Mouse (Mus musculus): ENCODE measurements at regions not wholly inside any gene's neighbourhood (a gene's known extent, or its start where the extent isn't known, plus 50 kb on each side); places are given as distances from the start of the nearest gene placed in this dataset.

DNA sequence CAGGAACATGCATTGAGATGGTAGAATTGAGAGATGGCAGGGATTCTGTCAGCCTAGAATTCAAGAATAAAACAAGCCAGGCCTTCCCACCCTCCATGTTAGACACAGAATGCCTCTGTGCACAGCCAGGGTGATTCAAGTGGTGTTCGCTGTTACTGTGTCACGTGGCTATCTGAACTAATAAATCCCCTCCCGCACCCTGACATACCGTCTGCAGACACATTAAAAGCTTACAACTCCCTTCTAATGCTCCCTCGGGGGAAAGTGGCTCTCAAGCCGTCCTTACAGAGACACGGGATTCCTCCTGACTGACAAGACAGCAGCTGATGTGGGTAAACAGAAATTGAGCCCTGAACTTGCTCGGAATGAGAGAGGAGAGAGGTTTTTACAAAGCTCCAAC, 279.1 kb downstream of the Prex1 start:
- no peak overlapping the region for H3K4me3 ChIP-seq (ENCODE audit: insufficient read depth, low read depth, low read length)
- peaks cover 25% of the 10 kb centered on the region for H3K4me1 ChIP-seq (ENCODE audit: control insufficient read depth, insufficient read depth, low read length)
- no peak overlapping the region for H3K27ac ChIP-seq (ENCODE audit: insufficient read depth, low read depth, low read length)
- TF ChIP-seq CTCF (IDR thresholded peaks at IDR 0.05; ENCODE audit: insufficient read depth, low read depth, low read length) (no peak), POLR2A (IDR thresholded peaks at IDR 0.05; ENCODE audit: insufficient read depth, low read depth, low read length) (no peak)
- 73% methylated on average over 8 of the region's 8 CpGs for WGBS

DNA sequence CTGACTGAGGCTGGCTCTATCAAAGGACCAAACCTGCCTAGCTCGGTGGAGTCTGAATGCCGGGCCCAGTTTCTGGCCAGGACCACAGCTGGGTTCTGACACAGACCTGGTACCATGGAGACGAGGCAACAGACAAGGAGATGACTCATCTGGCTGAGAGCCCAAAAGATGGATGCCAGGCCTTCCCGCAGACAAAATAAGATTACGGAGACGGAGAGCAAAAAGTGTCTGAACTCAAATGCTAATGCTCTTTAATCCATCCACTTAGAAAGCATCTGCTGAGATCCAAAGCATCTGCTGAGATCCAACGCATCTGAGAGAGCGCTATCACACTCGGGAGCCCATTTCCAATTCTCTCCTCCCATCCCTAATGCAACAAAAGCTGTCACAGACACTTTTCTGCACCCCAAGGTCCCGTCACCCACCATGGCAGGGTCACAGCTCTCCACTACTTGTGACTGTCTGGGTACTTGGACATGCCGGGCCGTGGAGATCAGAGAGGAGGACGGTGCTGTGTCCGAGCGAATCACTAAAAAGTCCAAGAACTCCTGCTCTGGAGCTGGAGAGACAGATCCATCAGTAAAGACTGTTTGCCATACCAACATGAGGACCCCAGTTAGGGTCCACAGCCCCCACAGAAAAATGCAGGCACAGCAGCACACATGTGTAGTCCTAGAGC, 278.3 kb upstream of the Sulf2 start:
- peak overlapping the region; percentile 45 for H3K27ac ChIP-seq (ENCODE audit: insufficient read depth, low read depth, low read length)
- no peak overlapping the region for H3K4me3 ChIP-seq (ENCODE audit: insufficient read depth, low read depth, low read length)
- 42% methylated on average over 15 of the region's 15 CpGs for WGBS
- peaks cover 25% of the 10 kb centered on the region for H3K4me1 ChIP-seq (ENCODE audit: control insufficient read depth, insufficient read depth, low read length)
- no peak for TF ChIP-seq POLR2A (IDR thresholded peaks at IDR 0.05; ENCODE audit: insufficient read depth, low read depth, low read length)

DNA sequence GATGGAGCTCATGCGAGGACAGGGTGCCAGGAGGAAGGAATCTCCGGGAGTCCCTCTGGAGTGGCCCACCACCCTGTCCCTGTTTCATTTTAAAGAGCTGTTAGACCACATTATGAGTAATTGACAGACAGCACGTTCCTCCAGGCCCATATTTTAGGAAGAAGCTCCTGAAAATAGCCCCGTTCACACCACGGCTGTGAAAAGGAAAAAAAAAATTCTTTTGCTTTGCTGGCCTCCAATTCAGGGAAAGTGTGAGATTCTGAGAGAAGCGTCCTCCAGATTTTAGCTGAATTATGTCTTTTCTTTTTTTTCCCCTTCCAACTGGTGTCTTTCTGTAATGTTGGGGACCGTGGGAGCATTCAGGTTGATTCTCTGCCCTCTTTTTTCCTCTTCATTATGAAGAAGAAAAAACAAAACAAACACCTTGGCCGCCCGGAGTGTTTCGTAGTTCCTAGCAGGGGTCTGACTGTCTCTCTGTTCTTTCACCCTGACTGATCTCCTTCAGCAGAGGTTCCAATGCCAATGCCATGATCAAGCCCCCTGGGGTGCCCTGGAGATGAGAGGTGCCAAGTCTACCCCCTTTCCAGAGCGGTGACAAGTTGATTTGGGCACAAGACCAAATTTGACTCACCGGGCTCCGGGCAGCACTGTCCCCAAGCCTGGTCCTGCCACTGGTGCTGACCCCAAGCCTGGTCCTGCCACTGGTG, 277.6 kb upstream of the Sulf2 start:
- 60% methylated on average over 13 of the region's 13 CpGs for WGBS
- peak overlapping the region; percentile 45 for H3K27ac ChIP-seq (ENCODE audit: insufficient read depth, low read depth, low read length)
- no peak for TF ChIP-seq POLR2A (IDR thresholded peaks at IDR 0.05; ENCODE audit: insufficient read depth, low read depth, low read length)
- no peak for TF ChIP-seq CTCF (IDR thresholded peaks at IDR 0.05; ENCODE audit: insufficient read depth, low read depth, low read length)
- peaks cover 25% of the 10 kb centered on the region for H3K4me1 ChIP-seq (ENCODE audit: control insufficient read depth, insufficient read depth, low read length)
- no peak overlapping the region for H3K4me3 ChIP-seq (ENCODE audit: insufficient read depth, low read depth, low read length)

DNA sequence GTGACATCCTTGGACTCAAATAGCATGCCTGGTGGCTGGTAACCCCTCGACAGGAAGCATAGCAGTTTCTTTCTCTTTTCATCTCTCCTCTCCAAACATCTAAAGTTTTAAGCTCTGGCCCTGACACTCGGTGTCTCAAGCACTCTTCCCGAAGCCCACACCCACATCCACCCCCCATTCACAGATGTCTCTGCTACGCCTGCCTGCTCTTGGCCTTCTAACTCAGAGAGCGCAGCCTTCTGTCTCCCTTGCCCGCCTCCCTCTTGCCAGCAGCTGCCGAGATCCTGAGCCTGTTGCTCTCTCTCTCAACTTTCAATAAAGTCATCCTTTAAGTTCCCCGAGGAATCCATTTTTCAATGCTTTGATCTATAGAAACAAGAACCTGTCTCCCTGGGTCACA, 277.1 kb upstream of the Sulf2 start:
- TF ChIP-seq CTCF (IDR thresholded peaks at IDR 0.05; ENCODE audit: insufficient read depth, low read depth, low read length) (no peak), POLR2A (IDR thresholded peaks at IDR 0.05; ENCODE audit: insufficient read depth, low read depth, low read length) (no peak)
- 60% methylated on average over 8 of the region's 8 CpGs for WGBS
- Histone ChIP-seq H3K27ac (ENCODE audit: insufficient read depth, low read depth, low read length) (no peak overlapping the region), H3K4me1 (ENCODE audit: control insufficient read depth, insufficient read depth, low read length) (peaks cover 25% of the 10 kb centered on the region), H3K4me3 (ENCODE audit: insufficient read depth, low read depth, low read length) (no peak overlapping the region)

DNA sequence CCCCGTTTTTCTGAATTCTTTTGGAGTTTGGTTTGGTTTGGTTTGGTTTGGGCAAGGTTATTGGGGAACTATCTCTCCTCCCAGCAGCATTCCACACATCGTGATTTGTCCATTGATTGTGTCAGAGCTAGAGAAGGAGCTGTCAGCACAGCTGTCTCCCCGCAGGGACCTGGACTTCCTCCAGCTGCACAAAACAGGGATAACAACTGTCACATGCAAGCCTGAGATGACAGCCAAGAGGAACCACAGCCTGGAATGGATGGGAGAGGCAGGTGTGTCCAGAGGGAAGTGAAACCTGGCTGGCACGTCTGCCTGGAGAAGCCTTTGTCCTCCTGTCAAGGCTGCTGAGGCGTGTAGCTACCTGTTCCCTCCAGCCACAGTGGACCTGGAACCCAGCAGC, 274.5 kb upstream of the Sulf2 start:
- Histone ChIP-seq H3K4me3 (ENCODE audit: insufficient read depth, low read depth, low read length) (no peak overlapping the region), H3K4me1 (ENCODE audit: control insufficient read depth, insufficient read depth, low read length) (peaks cover 25% of the 10 kb centered on the region), H3K27ac (ENCODE audit: insufficient read depth, low read depth, low read length) (no peak overlapping the region)
- WGBS, result 57% methylated on average over 5 of the region's 5 CpGs
- TF ChIP-seq CTCF (IDR thresholded peaks at IDR 0.05; ENCODE audit: insufficient read depth, low read depth, low read length) (no peak), POLR2A (IDR thresholded peaks at IDR 0.05; ENCODE audit: insufficient read depth, low read depth, low read length) (no peak)

DNA sequence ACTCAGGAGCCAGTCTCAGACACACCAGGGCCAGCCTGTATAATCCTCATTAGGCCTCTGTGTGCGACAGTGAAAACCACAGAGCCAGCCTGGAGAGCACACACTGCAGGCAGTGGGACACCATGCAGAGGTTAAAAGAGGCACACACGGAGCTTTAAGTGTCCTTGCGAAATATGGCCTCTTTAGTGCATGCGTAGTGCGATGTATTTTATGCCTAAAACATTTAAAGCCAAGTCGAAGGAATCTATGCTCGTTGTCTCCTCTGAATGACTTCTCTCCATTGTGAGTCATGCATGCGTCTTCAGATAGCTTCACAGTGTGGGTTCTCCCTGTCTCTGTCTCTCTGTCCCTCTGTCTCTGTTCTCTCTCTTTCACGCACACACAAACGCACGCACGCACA, 274.0 kb upstream of the Sulf2 start:
- no peak for TF ChIP-seq CTCF (IDR thresholded peaks at IDR 0.05; ENCODE audit: insufficient read depth, low read depth, low read length)
- TF ChIP-seq POLR2A (IDR thresholded peaks at IDR 0.05; ENCODE audit: insufficient read depth, low read depth, low read length), result no peak
- Histone ChIP-seq H3K27ac (ENCODE audit: insufficient read depth, low read depth, low read length) (no peak overlapping the region), H3K4me1 (ENCODE audit: control insufficient read depth, insufficient read depth, low read length) (peaks cover 25% of the 10 kb centered on the region), H3K4me3 (ENCODE audit: insufficient read depth, low read depth, low read length) (no peak overlapping the region)
- WGBS, result 90% methylated on average over 12 of the region's 12 CpGs

DNA sequence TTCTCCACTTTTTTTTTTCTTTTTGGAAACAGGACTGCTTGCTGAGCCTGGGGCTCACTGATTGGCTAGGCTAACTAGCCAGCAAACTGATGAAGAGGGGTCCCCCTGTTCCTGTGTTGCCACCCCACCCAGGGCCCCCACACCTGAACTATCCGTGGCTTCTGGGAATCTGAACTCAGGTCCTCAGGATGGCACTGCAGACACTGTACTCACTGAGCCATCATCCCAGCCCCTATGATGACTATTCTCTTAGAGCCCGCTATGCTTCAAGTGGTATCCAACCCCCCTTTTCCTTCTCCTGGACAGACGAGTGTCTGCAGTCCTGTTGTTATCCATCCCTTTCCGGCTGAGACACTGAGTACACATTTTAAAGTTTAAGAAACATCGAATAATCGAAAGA, 271.9 kb upstream of the Sulf2 start:
- no peak overlapping the region for H3K4me3 ChIP-seq (ENCODE audit: insufficient read depth, low read depth, low read length)
- WGBS, result 87% methylated on average over 6 of the region's 6 CpGs
- H3K27ac ChIP-seq (ENCODE audit: insufficient read depth, low read depth, low read length), result no peak overlapping the region
- no peak for TF ChIP-seq CTCF (IDR thresholded peaks at IDR 0.05; ENCODE audit: insufficient read depth, low read depth, low read length)
- no peak for TF ChIP-seq POLR2A (IDR thresholded peaks at IDR 0.05; ENCODE audit: insufficient read depth, low read depth, low read length)
- H3K4me1 ChIP-seq (ENCODE audit: control insufficient read depth, insufficient read depth, low read length), result peaks cover 11% of the 10 kb centered on the region

DNA sequence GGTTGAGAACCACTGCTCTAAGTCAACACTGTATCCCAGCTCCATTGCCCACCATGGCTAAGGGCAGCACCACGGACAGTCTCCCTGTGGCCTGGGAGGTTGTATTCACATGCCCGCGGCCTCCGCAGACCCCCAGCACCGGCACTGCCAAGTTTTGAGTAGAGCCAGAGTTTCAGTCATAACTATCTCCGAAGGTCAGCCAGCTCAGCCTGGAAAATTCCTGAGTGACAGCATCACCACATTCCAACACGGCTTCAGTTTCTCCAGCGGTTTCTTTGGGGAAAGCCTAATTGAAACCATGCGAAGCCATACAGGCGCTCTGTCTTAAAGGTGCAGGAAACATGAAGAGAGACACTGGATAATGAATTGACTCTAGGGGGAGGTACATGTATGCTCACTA, 271.5 kb upstream of the Sulf2 start:
- Histone ChIP-seq H3K4me3 (ENCODE audit: insufficient read depth, low read depth, low read length) (no peak overlapping the region), H3K27ac (ENCODE audit: insufficient read depth, low read depth, low read length) (no peak overlapping the region), H3K4me1 (ENCODE audit: control insufficient read depth, insufficient read depth, low read length) (peaks cover 7% of the 10 kb centered on the region)
- WGBS, result 60% methylated on average over 10 of the region's 10 CpGs
- TF ChIP-seq CTCF (IDR thresholded peaks at IDR 0.05; ENCODE audit: insufficient read depth, low read depth, low read length) (no peak), POLR2A (IDR thresholded peaks at IDR 0.05; ENCODE audit: insufficient read depth, low read depth, low read length) (no peak)

DNA sequence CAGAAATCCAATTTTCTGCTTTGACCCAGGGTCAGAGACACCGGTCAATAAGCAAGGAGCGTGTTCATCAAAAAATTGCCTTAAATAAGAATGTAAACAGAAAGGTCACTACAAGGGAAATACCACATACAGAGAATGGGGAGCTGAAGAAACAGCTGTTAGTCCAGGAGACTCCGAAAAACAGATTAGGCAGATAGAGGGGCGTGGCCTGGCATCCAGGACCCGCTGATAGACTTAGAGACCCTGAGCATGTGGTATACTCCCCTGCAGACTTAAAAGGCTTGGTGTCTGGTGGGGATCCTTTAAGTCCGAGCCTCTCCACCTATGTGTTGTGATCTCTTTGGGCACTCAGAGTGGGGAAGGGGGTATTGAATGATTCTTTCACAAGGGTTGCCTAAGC, 271.0 kb upstream of the Sulf2 start:
- WGBS, result 80% methylated on average over 6 of the region's 6 CpGs
- Histone ChIP-seq H3K4me3 (ENCODE audit: insufficient read depth, low read depth, low read length) (no peak overlapping the region), H3K27ac (ENCODE audit: insufficient read depth, low read depth, low read length) (no peak overlapping the region), H3K4me1 (ENCODE audit: control insufficient read depth, insufficient read depth, low read length) (peaks cover 7% of the 10 kb centered on the region)
- TF ChIP-seq CTCF (IDR thresholded peaks at IDR 0.05; ENCODE audit: insufficient read depth, low read depth, low read length) (no peak), POLR2A (IDR thresholded peaks at IDR 0.05; ENCODE audit: insufficient read depth, low read depth, low read length) (no peak)
